Mouse (Mus musculus): ENCODE data around the gene 1700056E22Rik.

1700056E22Rik gene

DNA sequence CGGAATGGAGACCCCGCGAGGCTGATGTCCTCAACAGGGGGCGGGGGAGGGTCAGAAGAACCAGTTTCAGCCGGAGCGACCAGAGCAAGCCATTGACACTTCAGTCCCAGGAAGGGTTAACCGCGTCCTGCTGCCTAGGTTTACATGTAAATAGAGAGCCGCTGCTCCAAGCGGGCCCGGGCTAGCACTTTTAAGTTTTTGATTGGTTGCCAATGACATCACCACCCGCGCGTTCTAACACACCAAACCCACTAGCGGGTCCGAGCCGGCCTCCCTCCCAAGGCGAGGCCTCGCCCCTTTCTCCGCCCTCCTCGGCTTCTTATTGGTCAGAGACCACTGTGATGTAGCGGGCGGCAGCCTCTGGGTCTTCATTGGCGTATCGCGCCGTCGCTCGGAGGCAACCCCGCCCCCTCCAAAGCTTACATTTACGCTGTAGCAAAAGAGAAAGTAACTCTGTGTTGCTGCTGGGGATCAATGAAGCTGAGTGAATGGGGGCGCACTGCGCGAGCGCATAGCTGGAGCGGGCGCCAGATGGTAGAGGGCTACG lies at the start of gene 1700056E22Rik:
TSS of gene 1700056E22Rik (minus strand) at position 291 of the 547 bp plus-strand sequence.
- DNase-seq, result peak; percentile 100

DNA sequence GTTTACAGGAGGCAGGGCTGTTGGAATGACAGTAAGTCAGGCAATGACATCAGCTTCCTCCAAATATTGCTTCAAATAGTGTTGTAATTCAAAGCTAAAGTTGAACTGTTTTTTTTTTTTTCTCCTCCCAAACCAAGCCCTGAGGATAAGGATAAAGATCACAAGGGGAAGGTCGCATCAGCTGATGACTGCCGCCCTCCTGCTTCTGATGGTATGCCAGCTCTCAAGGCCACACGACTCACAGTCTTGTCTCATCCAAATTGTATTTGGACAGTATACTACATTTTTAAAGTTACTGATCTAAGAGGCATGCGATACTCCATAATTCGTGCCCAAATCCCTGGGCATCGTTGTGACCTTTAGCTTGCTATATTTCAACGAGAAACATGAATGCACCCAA lies 49.1 kb upstream of the 1700056E22Rik start:
- no peak for DNase-seq

DNA sequence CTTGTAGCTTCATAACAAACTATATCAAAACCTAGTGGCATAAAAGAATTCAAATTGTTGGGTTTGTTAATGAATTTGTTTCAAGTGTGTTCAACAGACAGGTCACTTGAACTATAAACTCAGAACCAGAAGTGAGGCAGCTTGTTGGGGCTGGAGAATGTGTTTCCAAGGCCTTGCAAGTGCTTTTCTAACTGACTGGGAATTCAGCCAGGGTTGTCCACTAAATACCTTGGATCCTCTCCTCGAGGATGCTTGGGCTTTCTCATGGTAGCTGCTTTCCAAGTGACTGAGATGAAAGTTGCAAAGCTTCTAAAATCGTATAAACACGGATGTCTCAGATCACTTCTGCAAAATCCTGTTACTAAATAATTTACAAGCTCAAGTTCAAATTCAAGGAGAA lies 48.6 kb upstream of the 1700056E22Rik start:
- DNase-seq, result no peak

DNA sequence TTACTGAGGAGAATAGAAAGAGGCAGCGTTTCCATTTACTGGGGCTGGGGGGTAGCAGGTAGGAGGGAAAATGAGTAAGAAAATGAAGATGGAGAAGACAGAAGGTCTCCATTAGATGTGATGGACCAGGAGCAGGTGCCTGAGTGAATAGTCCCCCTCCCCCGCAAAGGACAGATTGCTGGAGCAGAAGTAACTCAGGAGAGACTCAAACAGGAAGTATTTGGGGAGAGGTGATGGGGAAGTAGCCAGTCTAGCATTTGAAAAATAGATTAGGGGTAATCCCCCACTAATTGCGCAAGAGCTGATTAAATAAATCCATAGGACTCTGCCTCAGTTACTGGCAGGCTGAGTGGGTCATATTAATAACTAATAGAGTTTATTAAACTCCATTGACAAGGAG lies 45.2 kb upstream of the 1700056E22Rik start:
- no peak for DNase-seq

DNA sequence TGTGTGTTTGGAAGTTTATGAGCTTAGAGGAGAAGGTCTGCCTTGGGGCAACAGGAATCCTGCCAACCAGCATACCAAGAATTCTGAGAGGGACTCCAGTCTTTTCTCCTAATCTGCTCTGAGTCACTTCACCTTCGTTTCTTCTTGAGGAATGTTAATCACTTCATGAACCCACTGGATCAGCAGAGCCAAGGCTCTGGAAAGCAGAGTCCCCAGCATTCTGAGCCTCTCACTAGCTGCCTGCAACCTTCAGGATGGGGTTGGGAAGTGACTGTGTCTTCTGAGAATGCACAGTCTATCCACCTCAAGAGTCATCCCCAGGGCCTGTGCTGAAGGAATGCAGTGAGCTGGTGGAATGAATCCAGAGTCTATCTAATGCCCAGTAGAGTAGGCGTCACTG lies 42.7 kb upstream of the 1700056E22Rik start:
- no peak for DNase-seq

DNA sequence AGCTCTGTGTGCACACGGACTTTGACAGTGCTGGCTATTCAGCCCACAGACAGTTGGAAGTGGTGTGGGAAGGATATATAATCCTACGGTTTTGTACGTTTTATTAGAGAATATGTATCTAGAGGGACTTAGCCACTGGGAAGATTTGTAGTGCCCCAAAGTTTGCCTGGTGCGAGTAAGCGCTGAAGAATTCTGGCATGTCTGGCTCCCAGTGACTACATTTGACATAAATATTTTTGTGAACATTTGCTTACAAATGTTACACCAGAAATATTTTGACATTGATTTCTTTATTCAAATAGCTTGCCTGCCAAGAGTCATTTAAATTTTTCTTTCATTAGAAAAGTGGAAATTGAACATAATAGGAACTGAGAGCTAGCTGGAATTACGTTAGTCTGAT lies 42.0 kb upstream of the 1700056E22Rik start:
- DNase-seq, result no peak

DNA sequence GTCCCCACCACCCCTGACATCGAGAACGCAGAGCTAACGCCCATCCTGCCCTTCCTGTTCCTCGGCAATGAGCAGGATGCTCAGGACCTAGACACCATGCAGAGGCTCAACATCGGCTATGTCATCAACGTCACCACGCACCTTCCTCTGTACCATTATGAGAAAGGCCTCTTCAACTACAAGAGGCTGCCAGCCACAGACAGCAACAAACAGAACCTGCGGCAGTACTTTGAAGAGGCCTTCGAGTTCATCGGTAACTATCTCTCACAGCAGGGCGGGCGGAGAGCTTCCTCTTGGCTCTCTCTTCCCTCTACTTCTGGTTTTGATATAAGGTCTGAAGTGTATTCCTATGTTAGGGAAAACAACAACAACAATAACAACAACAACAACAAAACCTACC lies 34.9 kb upstream of the 1700056E22Rik start:
- DNase-seq, result no peak

DNA sequence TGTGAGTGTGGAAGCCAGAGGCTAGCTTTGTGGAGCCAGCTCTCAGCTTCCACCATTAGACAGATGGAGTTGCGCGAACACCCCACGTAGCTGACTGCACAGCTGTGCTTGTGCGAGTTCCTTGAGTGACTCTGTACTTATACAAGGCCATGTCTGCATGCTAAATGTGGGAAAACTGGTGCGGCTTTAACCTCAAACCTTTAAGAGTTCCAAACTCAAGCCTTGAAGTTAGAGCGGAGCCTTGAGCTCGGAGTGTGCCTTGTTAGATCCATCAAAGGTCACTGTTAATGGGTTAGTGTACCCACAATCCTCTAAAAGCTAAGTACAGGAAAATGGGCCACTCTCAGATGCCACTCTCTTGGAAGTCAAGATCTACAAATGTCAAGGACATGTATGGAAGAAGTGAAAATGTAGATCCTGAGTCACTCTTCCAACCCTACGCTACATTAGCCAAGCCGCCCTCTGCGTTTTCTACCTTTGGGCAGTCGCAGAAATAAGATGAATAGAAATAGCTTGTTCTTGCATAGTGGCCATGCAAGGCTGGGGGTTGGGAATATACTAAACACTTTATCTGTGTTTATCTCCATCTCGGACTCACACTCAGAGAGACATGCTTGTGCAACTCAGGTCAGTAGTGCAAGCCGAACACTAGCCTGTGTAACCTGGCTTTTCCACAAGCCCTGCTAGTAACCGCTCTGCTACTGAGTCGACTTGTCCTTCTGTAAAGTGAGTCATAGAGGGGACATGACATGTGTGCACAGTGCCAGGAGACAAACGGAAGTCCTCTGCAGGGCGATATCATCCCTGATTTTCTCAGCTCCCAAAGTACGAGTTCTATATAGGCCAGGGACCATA lies 33.8 kb upstream of the 1700056E22Rik start:
- no peak for DNase-seq

DNA sequence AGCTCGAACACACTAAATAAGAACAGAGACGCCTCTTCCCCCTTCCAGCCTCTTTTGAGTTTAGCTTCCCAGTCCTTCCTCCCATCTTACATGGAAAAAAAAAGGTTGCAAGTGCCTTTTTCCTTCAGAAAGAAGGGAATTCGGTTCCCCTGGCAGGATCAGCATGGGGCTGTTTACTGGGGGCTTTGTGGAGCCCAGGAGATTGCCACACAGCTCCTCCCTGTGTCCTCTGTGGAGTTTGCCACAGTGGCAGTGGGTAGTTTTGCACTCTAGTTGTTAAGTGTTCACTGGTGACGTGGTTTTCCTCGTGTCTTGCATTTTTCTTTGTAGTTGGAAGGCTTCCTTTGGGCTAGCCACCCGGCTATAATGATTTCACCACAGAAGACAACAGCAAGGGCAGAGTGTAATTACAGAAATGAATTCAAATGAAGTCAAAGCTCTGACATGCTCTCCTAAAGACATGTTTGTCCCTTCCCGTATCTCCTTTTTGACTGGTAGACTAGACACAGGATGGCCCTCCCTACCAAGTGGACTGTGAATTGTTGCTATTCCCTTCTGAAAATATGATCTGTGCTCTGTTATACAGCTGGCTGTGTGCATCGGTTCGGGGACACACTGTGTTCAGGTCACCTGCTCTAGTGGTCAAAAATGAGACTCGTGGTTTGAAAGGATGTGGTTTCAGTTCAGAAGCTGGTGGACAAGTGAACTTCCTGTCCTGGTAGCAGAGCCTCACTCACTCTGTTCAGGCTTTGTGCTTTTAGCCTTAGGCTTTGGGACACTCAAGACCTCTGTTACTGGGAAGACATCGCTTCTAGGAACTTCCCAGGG lies 32.6 kb upstream of the 1700056E22Rik start:
- peak; percentile 17 for DNase-seq

DNA sequence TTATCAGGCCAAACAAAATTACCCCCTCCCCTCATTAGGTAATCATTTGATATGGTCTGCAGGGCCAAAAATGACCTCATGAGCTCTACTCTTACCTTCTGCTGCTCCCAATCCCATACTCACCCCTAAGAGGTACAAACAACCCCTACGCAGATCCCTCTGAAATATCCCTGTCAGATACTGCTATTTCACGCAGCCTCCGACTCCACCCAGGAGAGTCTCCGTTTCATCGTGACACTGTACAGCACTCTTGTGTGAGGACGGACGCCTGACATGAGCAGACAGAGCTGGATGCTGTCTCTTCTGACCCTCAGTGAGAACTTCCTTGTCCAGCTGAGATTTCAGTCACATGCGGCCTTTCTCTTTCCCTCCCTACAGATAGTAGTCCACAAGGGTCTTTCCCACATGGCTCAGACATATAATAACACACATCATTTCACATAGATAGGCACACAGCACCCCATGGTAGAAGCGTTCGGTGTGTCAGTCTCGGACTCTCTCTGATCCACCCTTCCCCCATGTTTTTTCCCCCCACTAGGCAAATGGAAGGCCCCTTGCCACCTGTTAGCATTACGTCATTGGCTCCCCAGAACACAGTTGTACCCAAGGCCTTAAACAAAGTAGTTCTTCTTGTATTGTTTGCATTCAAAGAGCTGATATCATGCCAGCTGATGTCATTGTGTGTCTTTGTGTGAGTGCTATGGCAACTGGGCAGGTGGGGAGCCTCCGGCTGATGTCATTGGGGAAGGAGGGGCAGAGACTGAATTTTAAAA lies 31.7 kb upstream of the 1700056E22Rik start:
- DNase-seq, result peak; percentile 85

DNA sequence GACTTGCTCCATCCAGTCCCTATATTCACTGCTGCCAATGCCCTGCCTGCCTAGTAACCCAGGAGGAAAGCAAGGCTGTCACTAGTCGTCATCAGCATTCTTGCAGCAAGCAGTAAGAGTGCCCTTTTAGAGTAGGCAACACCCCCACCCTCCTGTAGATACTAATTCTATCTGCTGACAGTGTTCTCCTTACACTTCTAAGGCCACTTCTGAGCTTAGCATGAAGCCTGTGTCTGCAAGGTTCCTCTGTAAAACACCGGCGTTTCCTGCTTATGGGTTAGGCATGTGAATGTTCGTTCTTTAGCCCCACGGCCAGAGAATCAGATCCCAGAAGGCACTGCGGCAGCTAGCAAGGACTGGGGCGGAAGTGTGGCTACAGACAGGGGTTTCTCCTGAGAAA lies 30.2 kb upstream of the 1700056E22Rik start:
- no peak for DNase-seq

DNA sequence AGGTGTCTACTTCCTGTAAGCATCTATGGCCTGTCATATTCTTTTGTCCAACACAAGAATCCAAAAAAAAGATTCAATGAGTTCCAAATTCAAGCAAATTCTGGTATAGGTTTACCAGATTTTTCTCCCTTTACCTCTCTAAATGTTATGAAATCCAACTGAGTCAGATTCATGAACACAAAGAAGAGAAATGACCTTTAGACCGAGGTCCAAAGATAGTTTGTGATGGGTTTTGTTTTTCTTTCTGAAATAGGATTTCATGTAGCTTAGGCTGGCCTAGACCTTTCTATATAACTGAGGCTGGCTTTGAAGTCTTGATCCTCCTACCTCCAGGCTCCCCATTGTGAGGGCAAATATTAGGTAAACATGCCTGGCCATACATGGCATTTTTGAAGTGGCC lies 27.8 kb upstream of the 1700056E22Rik start:
- DNase-seq, result no peak

DNA sequence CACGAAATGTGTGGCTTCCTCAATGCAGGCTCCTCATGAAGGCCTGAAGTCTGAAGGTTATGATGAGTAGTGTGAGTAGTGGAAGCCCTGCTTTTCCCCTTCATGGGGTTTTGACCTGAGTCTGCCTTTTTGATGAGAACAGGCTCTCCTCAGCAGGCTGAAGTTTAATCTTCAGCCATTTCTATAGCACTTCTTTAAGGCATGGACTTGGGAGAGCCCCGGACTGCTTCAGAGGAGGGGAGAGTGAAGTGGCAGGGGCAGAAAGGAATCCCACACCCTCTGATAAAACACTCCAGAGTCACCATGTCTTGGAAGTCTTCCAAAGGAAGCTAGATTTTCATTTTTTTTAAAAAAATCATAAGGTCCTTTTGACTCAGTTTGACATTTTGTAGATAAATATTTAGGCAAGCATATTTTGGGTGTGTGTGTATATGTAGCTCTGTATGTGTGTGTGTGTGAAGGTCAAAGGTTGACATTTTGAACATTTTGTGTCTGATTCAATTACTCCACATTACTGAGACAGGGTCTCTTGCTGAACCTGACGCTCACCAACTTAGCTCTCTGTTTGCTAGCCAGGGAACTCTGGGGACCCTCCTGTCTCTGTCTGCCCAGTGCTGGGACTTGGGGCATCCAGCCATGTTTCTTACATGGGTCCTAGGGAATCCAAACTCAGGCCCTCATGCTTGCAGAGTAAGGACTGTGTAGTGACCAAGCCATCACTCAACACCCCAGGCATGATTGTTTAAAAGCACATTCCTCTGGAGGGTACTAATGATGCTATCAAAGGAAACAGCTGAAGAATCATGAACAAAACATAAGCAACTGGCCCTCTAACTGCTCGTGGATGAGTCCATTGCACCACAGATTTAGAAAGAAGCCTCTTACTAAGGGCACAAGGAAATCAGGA lies 27.0 kb upstream of the 1700056E22Rik start:
- no peak for DNase-seq

DNA sequence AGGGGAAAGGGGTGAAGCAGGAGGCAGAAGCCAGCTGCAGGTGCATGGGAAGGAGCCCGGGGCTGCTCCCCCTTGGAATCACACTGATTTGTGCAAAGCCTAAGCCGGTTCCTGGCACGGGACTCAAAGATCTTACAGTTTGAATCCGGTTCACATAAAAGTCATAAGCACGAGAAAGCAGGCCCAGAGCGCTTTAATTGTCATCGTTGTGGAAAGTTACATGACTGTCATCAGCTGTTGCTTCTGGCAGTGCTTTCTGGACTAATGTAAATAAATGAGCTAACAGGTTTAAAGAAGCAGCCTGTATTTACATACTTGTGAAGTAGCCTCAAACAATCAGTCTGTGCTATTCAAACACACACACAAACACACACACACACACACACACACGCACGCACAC lies 26.3 kb upstream of the 1700056E22Rik start:
- DNase-seq, result no peak

DNA sequence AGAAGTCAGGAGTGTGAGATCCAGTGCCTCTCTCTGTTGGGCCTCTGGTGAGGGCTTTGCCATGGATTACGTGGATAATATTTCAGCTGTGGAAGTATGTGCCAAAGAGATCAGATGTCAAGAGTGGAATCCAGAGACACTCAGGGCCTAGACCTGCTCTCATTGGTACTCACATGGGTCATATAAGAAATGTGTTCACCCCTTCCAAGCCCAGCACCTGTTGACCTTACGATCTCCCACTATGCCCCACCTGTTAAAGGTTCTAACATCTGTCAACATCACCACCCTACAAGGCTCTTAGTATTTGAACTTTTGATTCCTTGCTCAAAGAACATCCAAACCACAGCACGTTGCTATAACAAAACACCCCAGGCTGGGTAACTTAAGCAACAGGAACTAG lies 25.7 kb upstream of the 1700056E22Rik start:
- DNase-seq, result no peak

DNA sequence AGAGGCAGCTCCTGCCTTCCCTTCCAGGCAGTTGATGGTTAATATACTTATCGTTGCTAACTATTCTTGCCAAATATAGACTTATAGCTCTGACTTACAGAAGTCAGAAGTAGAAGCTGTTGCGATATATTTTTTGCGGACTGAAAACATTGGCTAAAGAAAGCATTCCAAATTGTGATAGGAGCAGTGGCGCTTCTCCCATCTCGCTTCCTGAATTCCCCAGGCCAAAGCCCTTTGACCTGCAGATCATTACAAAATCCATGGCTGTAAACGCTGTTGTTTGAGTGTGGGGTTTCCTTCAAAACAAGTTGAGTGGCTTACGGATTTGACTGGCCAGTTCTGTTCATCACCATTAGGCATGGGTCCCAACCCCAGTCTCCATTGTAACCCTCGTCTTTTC lies 24.1 kb upstream of the 1700056E22Rik start:
- no peak for DNase-seq

DNA sequence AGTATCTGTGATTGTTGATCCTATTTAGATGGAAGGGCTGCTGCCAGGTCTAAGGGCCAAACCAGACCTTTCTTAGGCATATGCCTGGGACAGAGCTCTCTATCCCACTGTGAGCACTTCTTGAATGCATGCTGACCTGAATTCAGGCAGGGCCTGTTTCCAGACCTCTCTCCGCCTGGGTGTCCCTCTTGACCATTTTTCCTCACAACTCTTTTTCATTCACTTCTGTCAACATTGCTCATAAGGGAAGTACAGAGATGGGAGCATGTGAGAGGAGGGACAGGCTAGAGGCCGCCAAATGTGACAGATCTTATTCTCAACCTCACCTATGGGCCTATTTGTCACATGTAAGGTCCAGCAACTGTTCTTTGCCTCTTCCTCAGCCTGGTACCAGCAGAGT lies 20.1 kb upstream of the 1700056E22Rik start:
- no peak for DNase-seq

DNA sequence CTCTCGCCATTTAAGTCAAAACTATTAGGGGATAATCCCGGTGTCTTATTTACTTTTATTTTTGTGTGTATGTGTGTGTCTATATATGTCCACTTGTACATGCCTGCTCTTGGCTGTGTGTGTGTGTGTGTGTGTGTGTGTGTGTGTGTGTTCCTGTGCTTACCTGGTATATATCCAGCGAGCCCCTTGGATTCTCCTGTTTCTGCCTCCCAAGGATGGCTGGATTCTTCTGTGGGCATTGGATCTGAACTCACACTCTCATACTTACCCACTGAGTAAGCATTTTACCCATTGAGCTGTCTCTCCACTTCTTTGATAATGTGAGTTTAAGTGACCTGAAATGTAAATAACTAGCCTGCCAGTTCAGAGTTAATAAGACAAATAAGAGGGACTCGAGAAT lies 19.6 kb upstream of the 1700056E22Rik start:
- DNase-seq, result no peak

DNA sequence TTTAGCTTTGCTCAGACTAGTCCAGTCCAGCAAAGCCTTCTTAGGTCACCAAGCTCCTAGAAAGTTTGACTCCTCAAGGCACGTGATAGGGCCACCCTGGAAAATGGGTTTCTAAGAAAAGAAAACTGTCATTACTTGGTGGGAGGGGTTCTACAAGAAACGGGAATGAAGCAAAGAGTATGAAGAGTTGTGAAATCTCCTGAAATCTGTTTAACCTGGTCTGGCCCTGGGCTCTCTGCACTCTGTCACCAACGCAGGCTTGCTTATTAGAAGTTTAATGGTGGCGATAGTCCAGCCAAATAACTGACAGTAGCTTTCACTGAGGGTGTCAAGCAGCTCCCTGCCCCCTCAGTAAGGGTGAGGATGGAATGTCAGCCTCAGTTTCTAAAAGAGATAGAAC lies 19.0 kb upstream of the 1700056E22Rik start:
- no peak for DNase-seq

DNA sequence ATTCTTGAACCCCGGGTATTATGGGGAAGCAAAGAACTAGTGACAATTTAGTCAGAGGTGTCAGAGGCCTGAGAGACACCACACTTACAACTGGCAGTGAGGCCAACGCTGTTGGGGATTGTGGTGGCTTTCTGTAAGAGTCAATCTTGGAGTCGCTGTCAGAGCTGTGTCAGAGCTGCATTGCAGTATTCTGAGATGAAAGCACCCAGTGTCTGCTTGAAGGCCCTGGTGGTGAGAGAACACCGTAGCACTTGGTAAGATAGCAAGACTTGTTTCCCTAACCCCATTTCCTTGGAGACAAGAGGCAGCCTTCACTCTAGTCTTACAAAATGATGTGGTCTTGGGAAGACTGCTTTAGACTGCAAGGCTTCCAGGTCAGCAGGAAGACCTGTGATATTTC lies 18.2 kb upstream of the 1700056E22Rik start:
- no peak for DNase-seq

DNA sequence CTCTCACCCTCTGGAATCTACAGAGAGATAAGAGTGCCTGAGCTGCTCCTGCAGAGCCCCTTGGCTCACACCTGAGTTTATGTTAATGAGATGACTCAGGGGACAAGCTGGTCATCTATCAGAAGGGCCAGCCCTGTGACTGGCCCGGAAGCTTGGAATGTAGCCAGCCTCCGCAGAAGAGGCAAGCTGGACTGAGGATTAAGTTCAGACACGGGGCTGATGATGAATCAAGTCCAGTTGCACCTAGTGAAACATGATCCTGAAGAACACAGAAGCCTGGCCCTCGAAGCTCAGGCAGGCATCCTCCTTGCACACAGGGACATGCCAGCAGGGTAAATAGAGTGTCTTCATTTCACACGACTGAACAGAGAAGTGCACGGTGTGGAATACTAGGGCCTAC lies 17.7 kb upstream of the 1700056E22Rik start:
- no peak for DNase-seq

DNA sequence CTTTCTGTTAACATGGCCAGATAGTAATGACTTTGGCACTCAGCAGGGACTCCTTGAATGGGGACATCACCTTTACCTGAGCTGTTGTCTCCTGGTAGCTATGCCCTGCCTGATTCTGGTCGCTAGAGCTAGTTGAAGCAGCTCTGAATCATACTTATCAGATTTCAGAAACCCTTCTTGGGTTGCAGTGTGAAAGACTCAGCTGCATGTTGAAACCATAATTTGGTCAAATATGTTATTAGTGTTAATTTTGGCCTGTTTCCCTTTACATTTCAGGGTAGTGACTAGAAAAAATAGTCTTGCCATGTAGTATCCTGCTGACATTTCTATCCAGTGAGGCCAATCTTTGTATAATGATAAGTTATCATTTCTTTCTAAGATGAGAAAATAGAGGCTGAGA lies 17.2 kb upstream of the 1700056E22Rik start:
- DNase-seq, result no peak

All from retina, postnatal 1 day (tissue).